Mouse (Mus musculus) retina, postnatal 7 days (tissue): ENCODE results near the gene Def8.

ENCODE experiments used
- DNase-seq: peaks from one replicate; pipeline ENCODE4 v3.0.0-alpha.2; 2012; ENCODE audit warnings: low read depth, low spot score

Def8 gene

GRCm38 (mm10) chr8:123478456-123479218 is 55.3 kb downstream of the Def8 start:
- no peak for DNase-seq

GRCm38 (mm10) chr8:123482627-123483026 is 59.3 kb downstream of the Def8 start:
- no peak for DNase-seq

GRCm38 (mm10) chr8:123491280-123492075 is 68.2 kb downstream of the Def8 start:
- no peak for DNase-seq

GRCm38 (mm10) chr8:123492898-123493297 is 69.6 kb downstream of the Def8 start:
- DNase-seq: no peak

GRCm38 (mm10) chr8:123497699-123498098 is 74.4 kb downstream of the Def8 start:
- DNase-seq: no peak

GRCm38 (mm10) chr8:123498963-123499362 is 75.6 kb downstream of the Def8 start:
- no peak for DNase-seq

GRCm38 (mm10) chr8:123499556-123499955 is 76.2 kb downstream of the Def8 start:
- DNase-seq: no peak

GRCm38 (mm10) chr8:123502192-123502591 is 78.9 kb downstream of the Def8 start:
- no peak for DNase-seq

GRCm38 (mm10) chr8:123503801-123504467 is 80.6 kb downstream of the Def8 start:
- no peak for DNase-seq

GRCm38 (mm10) chr8:123504591-123505195 is 81.4 kb downstream of the Def8 start:
- DNase-seq: no peak

GRCm38 (mm10) chr8:123505267-123505666 is 81.9 kb downstream of the Def8 start:
- no peak for DNase-seq

GRCm38 (mm10) chr8:123505695-123506094 is 82.4 kb downstream of the Def8 start:
- DNase-seq: no peak

GRCm38 (mm10) chr8:123507153-123507552 is 83.8 kb downstream of the Def8 start:
- no peak for DNase-seq

- DNase-seq: no peak
Observed at GRCm38 (mm10) chr8:123510819-123511218, 87.5 kb downstream of the Def8 start.
